Mouse (Mus musculus) MEL (cell line): Measurements from ENCODE around the gene Mrpl39. TPM values are rescaled to one million over a fixed set of nuclear protein-coding genes. Genes with fewer than 3 reads are reported as not detected.

ENCODE experiments used
- DNase-seq: peaks from one replicate; pipeline ENCODE4 v3.0.0; 2011; ENCODE audit warnings: low read depth, low spot score
- H3K27ac ChIP-seq: 2 replicates; pipeline ENCODE4 v1.5.1; 2012; ENCODE audit warnings: low read depth, mild to moderate bottlenecking, control low read depth, low read length, moderate library complexity; ENCODE audit not compliant: control insufficient read depth
- H3K27me3 ChIP-seq, 2 experiments: fragments of 150-350 bp in 1 of 2; sonication (generic) in 1 of 2; 2 replicates each; pipeline ENCODE4 v1.6.1; 2012; ENCODE audit warnings: low read length in 2 of 2, mild to moderate bottlenecking in 2 of 2, improper control_type of control experiment in 1 of 2, moderate library complexity in 1 of 2; ENCODE audit not compliant: insufficient read depth in 2 of 2, control insufficient read depth in 1 of 2
- H3K36me3 ChIP-seq, 2 experiments: 2 replicates each; pipeline ENCODE4 v1.6.1; 2012 to 2014; ENCODE audit warnings: low read length in 2 of 2, improper control_type of control experiment in 1 of 2, inconsistent platforms in 1 of 2, mild to moderate bottlenecking in 1 of 2; ENCODE audit not compliant: insufficient read depth in 2 of 2, control insufficient read depth in 1 of 2
- H3K4me1 ChIP-seq, 2 experiments: fragments of 150-350 bp in 1 of 2; sonication (generic) in 1 of 2; 2 replicates each; pipeline ENCODE4 v1.6.1; 2012; ENCODE audit warnings: low read length in 2 of 2, improper control_type of control experiment in 1 of 2, mild to moderate bottlenecking in 1 of 2; ENCODE audit not compliant: insufficient read depth in 2 of 2, control insufficient read depth in 1 of 2
- H3K4me3 ChIP-seq, 2 experiments: fragments of 150-350 bp in 1 of 2; sonication (generic) in 1 of 2; 2 replicates each; pipeline ENCODE4 v1.5.1; 2012; ENCODE audit warnings: low read depth in 2 of 2, low read length in 2 of 2, mild to moderate bottlenecking in 2 of 2, moderate library complexity in 2 of 2, control low read depth in 1 of 2, improper control_type of control experiment in 1 of 2; ENCODE audit not compliant: control insufficient read depth in 1 of 2, insufficient read depth in 1 of 2
- H3K79me2 ChIP-seq: 2 replicates; pipeline ENCODE4 v1.6.1; 2012; ENCODE audit warnings: mild to moderate bottlenecking, low read length, moderate library complexity; ENCODE audit not compliant: control insufficient read depth, poor library complexity, insufficient read depth
- H3K9ac ChIP-seq: 2 replicates; pipeline ENCODE4 v1.6.1; 2012; ENCODE audit warnings: low read depth, mild to moderate bottlenecking, control low read depth, low read length, moderate library complexity; ENCODE audit not compliant: control insufficient read depth, poor library complexity, severe bottlenecking
- H3K9me3 ChIP-seq: fragments of 150-350 bp; sonication (generic); replicated peaks from 2 replicates; pipeline ENCODE4 v1.6.1; 2012; ENCODE audit warnings: mild to moderate bottlenecking, low read length, improper control_type of control experiment, moderate library complexity; ENCODE audit not compliant: insufficient read depth
- CHD1 ChIP-seq: IDR thresholded peaks from 2 replicates; pipeline ENCODE4 v1.6.1; 2012; ENCODE audit warnings: low read depth, mild to moderate bottlenecking, inconsistent platforms, low read length, improper control_type of control experiment
- CHD2 ChIP-seq: IDR thresholded peaks from 2 replicates; pipeline ENCODE4 v1.6.1; 2011; ENCODE audit warnings: low read length, improper control_type of control experiment
- CTCF ChIP-seq, 3 experiments: IDR thresholded peaks in 2 of 3; conservative IDR thresholded peaks in 1 of 3; 2 replicates each; pipeline ENCODE4 v1.5.1; 2011 to 2012; ENCODE audit warnings: low read length in 3 of 3, low read depth in 2 of 3, mild to moderate bottlenecking in 2 of 3, improper control_type of control experiment in 1 of 3, inconsistent platforms in 1 of 3, mixed read lengths in 1 of 3, moderate library complexity in 1 of 3; ENCODE audit not compliant: control insufficient read depth in 1 of 3, insufficient read depth in 1 of 3, poor library complexity in 1 of 3, severe bottlenecking in 1 of 3
- EP300 ChIP-seq, 2 experiments: IDR thresholded peaks; 2 replicates each; pipeline ENCODE4 v1.6.1; 2011; ENCODE audit warnings: improper control_type of control experiment in 2 of 2, low read length in 2 of 2, low read depth in 1 of 2, mild to moderate bottlenecking in 1 of 2
- ETS1 ChIP-seq: IDR thresholded peaks from 2 replicates; pipeline ENCODE4 v1.6.1; 2012; ENCODE audit warnings: low read depth, mild to moderate bottlenecking, inconsistent platforms, low read length, improper control_type of control experiment, moderate library complexity
- GABPA ChIP-seq: IDR thresholded peaks from 2 replicates; pipeline ENCODE4 v1.6.1; 2012; ENCODE audit warnings: low read depth, mild to moderate bottlenecking, inconsistent platforms, low read length, improper control_type of control experiment, moderate library complexity
- GATA1 ChIP-seq: IDR thresholded peaks from 2 replicates; pipeline ENCODE4 v1.6.1; 2011; ENCODE audit warnings: low read depth, low read length, improper control_type of control experiment
- HCFC1 ChIP-seq: IDR thresholded peaks from 2 replicates; pipeline ENCODE4 v1.6.1; 2012; ENCODE audit warnings: low read depth, mild to moderate bottlenecking, inconsistent platforms, low read length, improper control_type of control experiment, moderate library complexity
- KAT2A ChIP-seq: conservative IDR thresholded peaks from 2 replicates; pipeline ENCODE4 v1.6.1; 2012; ENCODE audit warnings: low read depth, low read length, improper control_type of control experiment, inconsistent platforms
- MAX ChIP-seq: IDR thresholded peaks from 2 replicates; pipeline ENCODE4 v1.6.1; 2011; ENCODE audit warnings: low read length, improper control_type of control experiment
- MEF2A ChIP-seq: IDR thresholded peaks from 2 replicates; pipeline ENCODE4 v1.6.1; 2014; ENCODE audit warnings: low read depth, mild to moderate bottlenecking, inconsistent platforms, low read length, improper control_type of control experiment; ENCODE audit not compliant: poor library complexity, insufficient replicate concordance, severe bottlenecking; ENCODE audit errors: extremely low read depth
- NRF1 ChIP-seq: IDR thresholded peaks from 2 replicates; pipeline ENCODE4 v1.6.1; 2014; ENCODE audit warnings: low read depth, mild to moderate bottlenecking, inconsistent platforms, low read length, improper control_type of control experiment, moderate library complexity; ENCODE audit not compliant: poor library complexity, insufficient read depth, severe bottlenecking
- POLR2AphosphoS2 ChIP-seq: IDR thresholded peaks from 2 replicates; pipeline ENCODE4 v1.6.1; 2011; ENCODE audit warnings: low read length, improper control_type of control experiment
- RAD21 ChIP-seq: IDR thresholded peaks from 2 replicates; pipeline ENCODE4 v1.6.1; 2011; ENCODE audit warnings: mild to moderate bottlenecking, low read depth, low read length, improper control_type of control experiment
- RCOR1 ChIP-seq: IDR thresholded peaks from 2 replicates; pipeline ENCODE4 v1.6.1; 2012; ENCODE audit warnings: low read depth, mild to moderate bottlenecking, inconsistent platforms, low read length, improper control_type of control experiment
- SIN3A ChIP-seq: IDR thresholded peaks from 2 replicates; pipeline ENCODE4 v1.6.1; 2012; ENCODE audit warnings: low read length, improper control_type of control experiment, inconsistent platforms
- SMC3 ChIP-seq: IDR thresholded peaks from 2 replicates; pipeline ENCODE4 v1.6.1; 2011; ENCODE audit warnings: low read depth, low read length, improper control_type of control experiment
- TCF12 ChIP-seq: IDR thresholded peaks from 2 replicates; pipeline ENCODE4 v1.6.1; 2014; ENCODE audit warnings: low read depth, mild to moderate bottlenecking, inconsistent platforms, low read length, improper control_type of control experiment, moderate library complexity
- ZMIZ1 ChIP-seq: IDR thresholded peaks from 2 replicates; pipeline ENCODE4 v1.6.1; 2012; ENCODE audit warnings: low read depth, mild to moderate bottlenecking, inconsistent platforms, low read length, improper control_type of control experiment, moderate library complexity
- polyA plus RNA-seq, 2 experiments: library from polyadenylated mRNA; stranded (reverse) in 1 of 2; unstranded in 1 of 2; fragments of >175 nt in 1 of 2; fragments of >200 nt in 1 of 2; gene quantifications; 2 replicates each; pipeline versions ENCODE4 v1.2.1 to v1.2.4; 2012; ENCODE audit warnings: low replicate concordance in 2 of 2, low read depth in 1 of 2; ENCODE audit not compliant: insufficient read length in 2 of 2, insufficient read depth in 1 of 2, missing spikeins in 1 of 2
- total RNA-seq: library from RNA; depleted of rRNA; stranded (reverse); fragments of 300-350 nt; gene quantifications from 2 replicates; pipeline ENCODE4 v1.2.3, GENCODE M21; 2012

Mrpl39 gene
- total and polyA plus RNA-seq, 3 experiments: 48.3 to 50.9 TPM; not detected in 1

GRCm38 (mm10) chr16:84744703-84745490 lies 9.4 kb upstream of the Mrpl39 start:
- no peaks in the 10 kb centered on the region; a peak in 2 of 4 replicates for H3K27me3 ChIP-seq
- H3K4me1 ChIP-seq: no peaks in the 10 kb centered on the region
- H3K27ac ChIP-seq: no peak overlapping the region
- no peaks in the 10 kb centered on the region for H3K9me3 ChIP-seq
- no peaks in the 10 kb centered on the region for H3K79me2 ChIP-seq
- no peak for DNase-seq
- H3K9ac ChIP-seq: no peak overlapping the region
- no peak overlapping the region for H3K4me3 ChIP-seq
- TF ChIP-seq ETS1: no peak
- H3K36me3 ChIP-seq: no peaks in the 10 kb centered on the region

DNA sequence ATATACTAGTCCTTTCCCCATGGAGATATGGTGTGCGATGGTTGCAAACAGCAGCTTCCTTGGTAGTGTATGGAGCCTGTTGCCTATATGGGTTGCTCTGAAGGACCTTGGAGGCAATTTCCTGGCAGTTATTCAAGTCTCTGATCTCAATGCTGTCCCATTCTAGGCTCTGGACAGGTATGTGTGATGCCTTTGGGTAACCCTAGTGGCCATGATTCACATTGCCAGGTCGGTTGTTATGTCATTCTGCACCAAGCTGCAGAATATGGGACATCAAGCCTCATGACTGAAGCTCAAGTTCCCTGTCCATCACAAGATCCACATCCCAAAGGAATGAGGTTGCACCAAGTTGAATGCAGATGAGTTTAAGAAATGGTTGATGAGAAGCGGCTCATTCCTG lies 1.8 kb upstream of the Mrpl39 start:
- Histone ChIP-seq H3K4me1 (peaks cover 0 to 7% of the 10 kb centered on the region in 2 experiments; a peak in 2 of 4 replicates), H3K36me3 (peaks cover 0 to 5% of the 10 kb centered on the region in 2 experiments; a peak in 2 of 4 replicates), H3K27ac (no peak overlapping the region), H3K9ac (no peak overlapping the region), H3K4me3 (no peak overlapping the region), H3K27me3 (no peaks in the 10 kb centered on the region; a peak in 1 of 4 replicates), H3K79me2 (peaks cover 8% of the 10 kb centered on the region), H3K9me3 (no peaks in the 10 kb centered on the region)
- TF ChIP-seq HCFC1 (no peak), EP300 (IDR thresholded peaks at IDR 0.05; ENCODE audit: low read depth in 1 of 2, low read length in 2 of 2) (no peak), POLR2AphosphoS2 (no peak), SMC3 (no peak), TCF12 (no peak), CTCF (IDR thresholded peaks at IDR 0.05 in 2 of 3, conservative IDR thresholded peaks at IDR 0.05 in 1 of 3; ENCODE audit: control insufficient read depth in 1 of 3, insufficient read depth in 1 of 3, low read depth in 2 of 3, low read length in 3 of 3, poor library complexity in 1 of 3, severe bottlenecking in 1 of 3) (peak in 1 of 3 experiments; percentile 47; a peak in 3 of 6 replicates), MEF2A (no peak), CHD2 (no peak)
- peak; percentile 31 for DNase-seq

DNA sequence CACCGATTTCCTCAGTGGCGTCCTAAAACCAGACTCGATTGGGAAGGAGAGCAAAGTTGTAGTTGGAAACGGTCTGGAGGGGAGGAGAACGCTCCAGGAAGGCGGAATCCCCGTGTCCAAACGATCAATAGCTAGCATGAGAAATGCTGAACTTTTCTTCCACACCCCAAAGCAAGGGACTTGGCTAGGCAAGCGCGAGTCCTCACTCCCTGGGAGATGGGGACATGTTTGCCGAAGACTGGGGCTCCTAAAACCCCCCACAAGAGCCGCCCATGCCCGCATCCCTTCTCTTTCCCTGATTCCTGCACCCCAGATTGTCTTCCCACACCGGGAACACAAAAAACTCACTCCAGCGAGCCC lies 756 bp downstream of the Mrpl39 start:
- Histone ChIP-seq H3K27me3 (no peaks in the 10 kb centered on the region; a peak in 1 of 4 replicates), H3K27ac (no peak overlapping the region), H3K79me2 (peaks cover 8% of the 10 kb centered on the region), H3K9ac (peak overlapping the region; percentile 79), H3K9me3 (no peaks in the 10 kb centered on the region), H3K4me3 (peak overlapping the region; percentile 85 to 96), H3K36me3 (peaks cover 0 to 5% of the 10 kb centered on the region in 2 experiments; a peak in 2 of 4 replicates), H3K4me1 (peaks cover 0 to 7% of the 10 kb centered on the region in 2 experiments; a peak in 2 of 4 replicates)
- no peak for TF ChIP-seq GATA1
- TF ChIP-seq NRF1: no peak
- TF ChIP-seq MAX: no peak
- TF ChIP-seq KAT2A: no peak
- TF ChIP-seq SIN3A: no peak
- TF ChIP-seq RCOR1: no peak
- TF ChIP-seq ZMIZ1: no peak
- TF ChIP-seq GABPA: no peak
- no peak for TF ChIP-seq MEF2A
- TF ChIP-seq ETS1: no peak
- no peak for TF ChIP-seq CHD1
- no peak for TF ChIP-seq RAD21
- DNase-seq: no peak
